Mouse (Mus musculus) layer of hippocampus, adult 18-20 months (tissue): ENCODE results near the gene Erich6b. TPM values are rescaled to one million over a fixed set of nuclear protein-coding genes. Genes with fewer than 3 reads are reported as not detected.

Source experiments
- DNase-seq, 2 experiments: peaks; one replicate each; pipeline ENCODE4 v3.0.0; 2022; ENCODE audit warnings: low spot score in 2 of 2
- long read RNA-seq: library from polyadenylated mRNA; stranded (forward); transcript quantifications from one replicate; pipeline ENCODE4 v2.0.0, GENCODE M21; 2021
- total RNA-seq, 2 experiments: library from RNA; stranded (reverse); gene quantifications; 2 replicates each; pipeline ENCODE4 v1.2.3; 2021

Gene Erich6b
- not detected for total RNA-seq
- long read RNA-seq = 0 reads

DNA sequence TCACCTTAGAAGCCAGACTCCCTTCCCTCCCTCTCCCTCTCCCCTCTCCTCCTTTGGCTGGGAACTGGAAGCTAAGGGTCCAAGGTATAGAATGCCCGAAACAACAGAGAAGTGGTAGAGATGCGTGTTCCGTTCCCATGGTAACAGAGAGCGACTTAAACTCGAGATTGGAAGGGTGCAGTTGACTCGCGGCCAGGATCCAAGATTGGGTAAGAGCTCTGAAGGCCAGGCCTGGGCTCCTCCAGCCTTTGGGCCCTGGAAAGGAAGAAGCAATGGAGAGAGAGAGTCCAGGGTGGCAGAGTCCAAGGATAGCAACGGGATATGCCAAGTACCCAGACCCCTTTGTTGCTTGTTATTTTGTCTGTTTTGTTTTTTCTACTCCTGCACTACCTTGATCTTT lies at the start of gene Erich6b:
Gene Erich6b (plus strand): TSS at position 180 of the 400 bp plus-strand sequence.
- no peak for DNase-seq

DNA sequence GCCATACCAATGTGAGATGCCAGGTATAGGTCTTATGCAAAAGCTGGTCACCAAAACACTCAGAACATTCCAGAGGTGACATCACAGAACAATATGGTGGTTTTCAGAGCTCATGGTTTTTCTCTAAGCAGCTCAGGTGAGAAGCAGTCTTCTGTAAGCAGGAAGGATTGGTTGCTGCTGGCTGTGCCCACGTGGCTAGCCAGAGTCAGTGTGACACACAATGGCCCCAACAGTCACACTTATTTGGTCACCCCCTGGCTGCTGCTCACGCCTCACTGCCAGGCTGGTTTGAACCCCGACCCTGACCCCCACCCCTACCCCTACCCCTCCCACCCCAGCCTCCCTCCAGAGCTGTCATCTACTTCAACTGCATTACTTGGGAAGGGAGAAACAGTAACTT lies 49.1 kb upstream of the Erich6b start, which contains the start of gene Spert:
Gene Spert (minus strand): TSS at position 139 of the 400 bp plus-strand sequence.
- no peak for DNase-seq

DNA sequence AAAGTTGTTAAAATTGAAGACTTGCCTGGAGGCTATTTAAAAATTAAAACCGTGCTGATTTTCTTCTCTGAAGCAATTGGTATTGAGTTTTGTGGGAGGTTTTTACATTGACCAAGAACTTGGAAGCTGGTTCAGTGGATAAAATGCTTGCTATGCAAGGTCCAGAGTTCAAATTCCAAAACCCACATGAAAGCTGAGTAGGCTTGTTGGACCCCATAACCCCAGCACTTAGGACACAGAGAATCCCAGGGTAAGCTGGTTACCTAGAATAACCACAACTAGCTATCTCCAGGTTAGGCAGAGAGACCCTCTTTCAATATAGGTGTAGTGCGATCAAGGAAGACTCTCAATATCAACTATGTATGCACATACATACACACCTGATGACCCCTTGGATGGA lies 32.9 kb upstream of the Erich6b start:
- no peak for DNase-seq

DNA sequence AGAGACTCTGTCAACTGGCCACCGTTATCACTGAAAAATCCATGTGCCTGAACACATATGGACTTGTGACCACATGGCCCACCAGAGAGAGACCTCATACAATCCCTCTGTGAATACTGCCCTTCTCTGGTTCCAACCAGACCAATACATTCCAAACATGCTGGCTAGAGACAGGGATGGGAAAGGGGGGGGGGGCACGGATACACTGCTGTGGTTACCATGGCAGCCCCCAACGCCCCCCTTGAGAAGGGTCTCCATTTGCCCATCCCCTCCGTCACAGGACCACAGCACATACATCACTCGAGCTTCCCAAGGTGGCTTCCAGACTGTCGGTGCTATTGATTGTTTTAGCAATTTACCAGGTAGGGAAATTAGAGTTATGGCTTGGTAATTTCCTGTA lies 25.7 kb upstream of the Erich6b start:
- no peak for DNase-seq

DNA sequence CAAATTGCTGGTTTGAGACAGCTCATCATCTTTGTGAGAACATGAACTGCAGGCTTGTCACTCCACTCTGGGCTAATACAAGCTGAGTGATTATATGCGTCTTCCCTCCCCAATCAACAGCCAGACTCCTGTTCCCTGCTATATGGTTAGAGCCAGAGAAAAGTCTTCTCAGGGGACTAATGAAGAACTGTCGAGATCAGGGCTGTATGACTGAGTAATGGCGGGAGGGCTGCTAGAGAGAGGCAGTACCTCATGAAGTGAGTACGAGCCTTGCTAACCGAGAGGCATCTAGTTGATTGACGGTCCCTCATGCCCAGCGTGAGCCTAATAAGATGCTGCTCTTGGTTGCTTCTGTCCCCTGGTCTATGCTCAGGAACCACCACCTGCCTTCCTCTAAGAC lies 19.1 kb upstream of the Erich6b start:
- DNase-seq = no peak

DNA sequence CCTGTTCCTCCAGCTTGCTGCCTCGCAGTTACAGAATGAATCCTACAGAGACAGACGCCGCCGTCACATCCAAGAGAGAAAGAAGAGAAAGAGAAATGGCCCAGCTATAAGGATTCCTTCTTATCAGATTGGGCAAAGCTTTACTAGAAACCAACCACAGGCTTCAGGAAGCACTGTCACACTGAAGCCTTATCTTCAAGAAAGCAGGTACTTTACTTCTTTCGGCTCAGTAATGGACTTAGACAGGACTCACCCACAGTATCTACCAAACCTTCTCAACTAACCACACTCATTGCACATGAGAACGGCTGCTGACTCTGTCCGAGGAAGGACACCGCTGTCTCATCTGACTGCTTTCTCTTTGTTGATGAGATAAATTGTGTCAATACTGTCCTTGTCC lies 13.2 kb upstream of the Erich6b start:
- DNase-seq = no peak

DNA sequence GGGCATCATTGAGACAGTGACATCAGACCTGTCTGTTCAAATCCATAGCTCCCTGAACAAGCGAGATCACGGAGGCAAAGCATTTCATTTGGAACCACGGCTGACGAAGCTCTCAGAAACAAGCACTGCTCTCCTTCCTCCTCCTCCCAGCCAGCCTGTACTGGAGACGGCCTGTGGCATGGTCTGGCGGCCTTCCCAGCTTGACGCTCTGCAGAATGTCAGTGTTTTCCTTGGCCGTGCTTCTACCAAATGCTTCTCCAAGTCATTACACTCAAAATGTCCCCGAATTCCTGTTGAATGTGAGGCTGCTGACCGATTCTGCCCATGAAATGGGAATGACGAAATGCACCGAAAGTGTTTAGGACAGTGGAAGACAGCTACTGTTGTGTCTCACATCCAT lies 6.7 kb upstream of the Erich6b start:
- peak; percentile 30 to 51 for DNase-seq

DNA sequence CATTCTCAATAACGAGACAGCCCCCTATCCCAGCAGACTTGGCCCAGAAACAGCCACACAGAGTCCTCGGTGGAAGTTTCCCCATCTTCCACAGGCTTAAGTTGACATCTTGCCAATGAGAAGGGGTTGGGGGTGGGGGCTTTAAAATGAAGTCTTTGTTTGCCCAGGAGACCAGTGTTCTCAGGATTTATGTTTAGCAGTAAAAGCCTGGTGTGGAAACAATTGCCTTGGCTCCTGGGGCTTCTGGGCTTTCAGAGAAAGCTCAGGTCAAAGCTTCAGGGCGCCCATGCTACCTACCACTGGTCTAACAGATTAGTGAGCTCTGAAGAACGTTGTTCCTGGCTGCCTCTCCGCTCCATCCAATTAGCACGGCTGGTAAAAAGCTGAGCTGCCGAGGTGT lies 6.0 kb upstream of the Erich6b start:
- no peak for DNase-seq

DNA sequence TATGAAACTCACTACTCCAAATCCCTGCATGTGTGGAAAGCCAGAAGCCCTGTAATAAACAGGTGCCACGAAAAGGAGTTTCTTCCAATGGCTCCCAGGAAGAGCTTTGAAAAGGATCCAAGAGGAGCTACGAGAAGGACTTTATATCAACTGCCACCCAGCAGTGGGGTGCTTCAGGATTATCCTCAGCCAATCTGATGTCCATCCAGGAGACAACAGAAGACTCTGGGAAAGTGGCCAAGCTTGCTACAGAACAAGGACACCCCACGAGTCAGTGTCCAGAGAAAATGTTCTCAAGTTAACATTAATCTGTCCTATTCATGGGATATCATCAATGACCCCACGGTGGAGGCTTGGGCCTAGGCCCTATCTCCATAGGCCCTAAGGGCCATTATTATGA lies 4.4 kb upstream of the Erich6b start:
- no peak for DNase-seq

DNA sequence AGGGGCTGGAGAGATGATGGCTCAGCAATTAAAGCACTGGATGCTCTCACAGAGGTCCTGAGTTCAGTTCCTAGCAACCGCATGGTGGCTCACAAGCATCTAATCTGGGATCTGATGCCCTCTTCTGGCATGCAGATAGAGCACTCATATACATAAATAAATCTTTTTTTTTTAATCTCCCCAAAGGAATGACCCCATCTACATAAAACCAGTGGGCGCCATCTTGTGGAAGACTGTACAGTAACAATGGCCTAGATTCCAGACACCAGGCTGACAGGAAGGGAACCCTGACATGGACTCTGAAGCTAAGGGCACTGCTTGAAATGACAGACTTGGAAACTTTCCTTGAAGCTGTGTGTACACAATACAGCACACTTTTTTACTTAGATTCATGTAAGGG lies 1.2 kb upstream of the Erich6b start:
- peak in 1 of 2 experiments; percentile 25 for DNase-seq

DNA sequence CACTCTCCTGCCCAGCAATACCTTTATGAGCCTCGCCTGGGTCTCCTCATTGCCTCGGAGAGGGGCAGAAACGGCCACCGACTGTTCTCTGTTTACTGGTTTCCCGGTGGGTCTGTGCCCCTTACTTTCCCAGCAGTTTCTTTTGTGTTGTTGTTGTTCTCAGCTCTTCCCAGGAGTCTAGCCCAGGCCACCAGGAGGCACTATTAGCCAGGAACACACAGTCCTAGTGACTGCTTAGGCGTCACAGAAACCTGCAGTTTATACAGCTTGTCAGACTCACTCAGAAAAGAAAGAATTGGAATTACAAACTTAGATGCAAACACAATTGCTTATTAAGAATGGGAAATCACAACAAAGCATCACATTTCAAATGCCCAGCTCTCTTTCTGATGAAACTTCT lies 690 bp upstream of the Erich6b start:
- DNase-seq = no peak

DNA sequence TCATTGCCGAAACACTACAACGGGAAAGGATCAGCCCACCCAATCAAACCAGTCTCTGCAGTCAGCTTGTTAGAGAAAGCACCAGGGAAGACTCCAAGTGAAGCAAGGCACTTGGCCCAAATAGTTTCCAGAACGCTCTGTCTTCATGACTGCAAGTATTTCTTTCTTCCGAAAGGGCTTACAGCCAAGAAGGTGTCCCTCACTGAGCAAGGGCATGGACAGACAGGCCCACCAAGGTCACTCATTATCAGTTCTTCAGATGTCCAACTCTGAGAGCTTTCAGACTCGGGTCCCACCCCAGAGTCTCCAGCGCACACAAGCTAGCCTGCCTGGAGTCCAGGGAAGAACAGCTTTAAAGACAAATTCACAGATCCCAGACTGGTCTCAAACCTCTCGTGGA lies 3.4 kb downstream of the Erich6b start:
- no peak for DNase-seq

DNA sequence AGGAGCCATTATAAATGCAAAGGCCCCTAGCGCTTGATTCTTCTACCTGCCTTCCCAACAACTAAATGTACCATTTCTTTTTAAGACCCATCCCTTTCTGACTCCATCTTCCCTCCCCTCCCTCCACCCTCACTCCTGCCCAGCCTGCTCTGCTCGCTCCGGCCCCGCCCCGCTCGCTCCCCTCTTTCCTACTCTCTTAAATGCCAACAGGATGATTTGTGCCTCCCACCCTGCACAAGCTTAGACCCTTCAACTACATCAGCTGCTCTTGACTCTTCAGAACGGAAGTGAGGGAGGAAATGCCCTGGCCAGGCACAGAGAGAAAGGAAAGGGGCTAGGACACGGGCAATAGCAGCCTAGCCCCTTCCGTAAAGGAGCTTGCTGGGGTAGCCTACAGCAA lies 4.0 kb downstream of the Erich6b start:
- DNase-seq = no peak

DNA sequence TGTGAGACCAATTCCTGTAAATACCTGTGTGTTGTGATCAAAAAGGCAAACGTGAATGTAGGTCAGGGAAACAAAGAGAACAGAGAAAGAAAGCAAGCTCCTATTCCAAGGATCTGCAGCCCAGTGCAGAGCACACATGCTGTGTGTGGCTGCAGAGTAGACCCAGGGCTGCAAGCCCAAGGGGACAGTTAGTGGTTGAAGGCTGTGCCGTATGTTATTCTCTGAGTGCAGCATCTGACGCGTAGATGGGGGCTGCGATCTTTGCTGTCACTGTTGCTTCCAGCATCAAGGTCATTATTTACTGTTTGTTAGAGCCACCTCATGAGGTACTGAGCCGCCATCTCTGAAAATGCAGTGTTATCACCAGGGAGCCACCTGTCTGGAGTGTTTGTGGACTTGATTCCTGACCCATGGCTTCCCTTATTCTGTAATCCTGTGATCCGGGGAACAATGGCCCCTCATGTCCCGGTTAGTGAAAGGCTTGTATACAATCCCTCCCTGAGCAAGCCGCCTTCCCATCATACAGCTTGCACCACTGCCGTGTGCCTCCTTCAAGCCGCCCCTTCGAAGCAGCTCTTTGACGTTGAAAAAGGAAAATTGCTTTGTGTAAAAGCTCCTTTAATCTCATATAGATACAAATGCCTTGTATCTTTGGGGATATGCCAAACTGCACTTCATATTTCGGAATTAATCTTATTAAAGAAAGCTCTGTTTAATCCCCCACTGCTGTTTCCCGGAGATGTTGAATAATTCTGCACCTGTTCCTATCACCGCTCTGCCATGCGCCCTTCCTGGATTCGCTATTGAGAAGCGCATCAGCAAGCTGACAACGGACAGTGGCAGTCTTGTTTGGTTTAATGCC lies 5.1 kb downstream of the Erich6b start:
- no peak for DNase-seq

DNA sequence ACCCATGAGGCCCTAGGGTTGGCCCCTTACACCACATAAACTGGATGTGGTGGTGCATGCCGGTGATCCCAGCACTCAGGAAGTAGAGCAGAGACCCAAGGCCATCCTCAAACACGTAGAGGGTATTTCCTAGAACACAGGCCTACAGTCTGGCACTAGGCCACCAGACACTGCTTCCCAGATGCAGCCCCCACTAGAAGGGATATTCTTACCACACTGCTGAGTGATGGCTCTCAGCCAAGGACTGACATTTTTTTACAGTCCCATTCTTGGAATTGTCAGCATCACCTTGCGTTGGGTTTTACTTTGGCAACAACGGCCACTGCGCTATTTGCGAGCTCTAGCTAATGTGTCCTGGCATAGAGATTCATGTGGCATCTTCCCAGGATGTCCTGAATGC lies 18.9 kb downstream of the Erich6b start:
- DNase-seq = no peak

DNA sequence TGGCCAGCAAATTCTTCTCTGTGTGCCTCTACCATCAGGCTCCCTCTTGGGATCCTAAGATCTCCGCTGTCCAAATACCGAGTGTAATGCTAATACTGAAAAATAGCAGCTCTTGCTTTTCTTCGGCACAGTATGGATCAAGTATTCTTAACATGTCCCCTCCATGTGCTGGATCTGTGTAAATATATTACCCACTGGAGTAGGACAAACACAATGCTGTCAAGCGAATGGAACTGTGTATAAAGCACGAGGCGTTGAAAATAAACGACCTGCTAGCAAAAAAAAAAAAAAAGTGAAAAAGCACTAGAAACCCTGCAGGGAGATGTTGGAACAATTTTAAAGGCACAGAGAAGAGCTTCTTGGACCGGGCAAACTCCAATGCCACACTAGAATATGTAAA lies 19.5 kb downstream of the Erich6b start:
- DNase-seq = no peak

DNA sequence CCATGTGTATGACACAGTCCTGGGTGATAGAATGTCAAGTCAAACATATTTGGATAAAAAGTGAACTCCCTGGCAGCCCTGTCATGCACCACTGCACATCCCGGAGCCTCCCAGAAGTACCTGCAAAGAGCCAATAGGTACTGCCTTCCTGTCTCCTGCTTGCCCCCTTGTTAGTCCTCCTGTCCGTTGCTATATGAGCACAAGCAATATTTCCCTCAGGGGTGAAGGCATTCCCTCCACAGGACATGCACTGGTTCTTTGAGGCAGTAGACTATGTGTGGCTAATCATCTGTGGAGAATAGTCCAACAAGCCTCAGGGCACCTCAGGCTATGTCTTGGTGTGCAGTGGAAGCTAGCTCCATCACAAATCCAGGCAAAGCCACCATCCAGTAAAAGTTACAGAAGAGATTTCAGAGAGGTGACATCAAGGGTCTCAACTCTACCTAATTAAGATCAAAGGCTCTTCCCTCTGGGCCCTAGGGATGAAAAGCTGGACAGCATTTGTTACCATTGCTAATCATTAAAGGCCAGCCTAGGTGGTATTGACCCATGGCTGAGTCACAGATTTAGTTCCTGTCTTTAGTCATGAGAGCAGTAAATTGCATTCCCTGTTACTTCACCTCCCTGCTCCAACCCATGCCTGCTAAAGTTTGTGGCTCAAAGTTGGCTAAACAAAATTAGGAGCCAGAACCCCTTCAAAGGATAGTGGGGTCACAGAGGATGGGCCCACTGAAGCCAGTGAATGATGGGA lies 23.5 kb downstream of the Erich6b start:
- no peak for DNase-seq

DNA sequence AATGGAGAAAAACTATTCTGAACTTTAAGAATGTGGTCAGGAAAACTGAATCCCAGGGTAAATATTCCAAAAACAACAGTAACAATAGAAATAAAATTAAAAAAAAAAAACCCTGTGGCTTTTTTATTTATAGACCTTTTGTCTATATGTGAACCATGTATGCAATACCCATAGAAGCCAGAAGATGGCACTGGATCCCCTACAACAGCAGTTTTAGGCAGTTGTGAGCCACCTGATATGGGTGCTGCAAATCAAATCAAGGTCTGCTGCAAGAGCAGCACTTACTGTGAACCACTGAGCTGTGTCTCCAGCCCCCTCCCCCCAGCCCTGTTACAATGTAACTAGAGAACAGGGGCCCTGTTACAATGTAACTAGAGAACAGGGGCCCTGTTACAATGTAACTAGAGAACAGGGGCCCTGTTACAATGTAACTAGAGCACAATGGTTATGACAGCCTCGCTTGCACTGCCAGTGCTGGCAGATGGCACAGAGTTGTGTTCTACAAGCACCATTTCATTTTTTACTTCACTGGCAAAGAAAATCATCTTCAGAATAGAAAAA lies 27.1 kb downstream of the Erich6b start:
- DNase-seq = peak in 1 of 2 experiments; percentile 3

DNA sequence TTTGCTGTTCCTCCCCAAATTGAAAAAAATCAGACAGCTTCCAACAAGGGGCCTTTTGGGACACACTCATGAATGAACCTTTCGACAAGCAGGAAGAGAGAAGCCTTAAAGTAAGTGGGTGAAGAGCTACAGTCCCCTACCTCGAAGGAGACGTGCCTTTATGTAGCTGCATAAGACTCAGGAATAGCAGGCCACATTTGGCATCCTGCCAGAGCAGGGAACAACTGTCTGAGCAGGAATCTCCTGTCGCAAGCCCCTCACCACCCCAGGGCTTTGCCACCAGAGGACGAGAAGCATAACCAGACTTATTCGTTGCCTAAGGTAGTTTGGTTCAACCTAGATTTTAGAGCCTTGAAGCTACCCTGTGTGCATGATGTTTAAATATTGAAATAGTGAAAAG lies 34.3 kb downstream of the Erich6b start:
- DNase-seq = no peak

DNA sequence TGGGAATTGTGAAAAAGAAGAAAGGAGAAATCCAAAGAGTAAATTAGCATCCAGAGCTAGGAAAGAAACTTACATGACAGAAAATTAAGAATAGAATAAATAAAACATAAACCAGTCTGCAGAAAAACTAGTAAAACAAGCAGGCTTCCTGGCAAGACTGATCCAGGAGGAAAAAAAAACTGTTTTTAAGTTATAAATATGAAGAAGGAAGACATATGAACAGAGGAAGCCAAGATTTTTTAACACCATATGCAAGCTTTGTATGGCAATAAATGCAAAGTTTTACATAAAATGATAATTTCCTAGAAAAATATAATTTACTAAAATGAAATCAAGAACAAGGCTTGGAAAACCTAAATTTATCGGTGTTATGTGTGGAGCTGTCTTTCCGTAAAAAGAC lies 48.4 kb downstream of the Erich6b start:
- DNase-seq = no peak

DNA sequence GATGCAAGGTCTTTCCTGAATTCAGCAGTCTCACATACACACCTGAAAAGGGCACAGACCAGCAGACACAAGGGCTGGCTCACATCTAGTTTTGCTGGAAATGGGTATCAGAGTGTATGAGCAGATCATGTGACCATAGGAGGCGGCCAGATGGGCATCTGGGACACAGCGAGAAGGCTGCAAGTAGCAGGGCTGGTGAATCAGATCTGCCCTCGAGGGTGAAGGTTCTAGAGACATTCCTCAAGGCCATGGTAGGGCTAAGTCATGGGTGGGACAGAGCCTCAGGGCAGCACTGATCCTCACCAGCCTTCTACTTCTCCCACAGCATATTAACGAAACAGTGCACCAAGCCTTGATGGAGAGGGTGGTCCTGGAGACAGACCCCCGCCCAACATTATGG lies 54.0 kb downstream of the Erich6b start:
- DNase-seq = no peak

DNA sequence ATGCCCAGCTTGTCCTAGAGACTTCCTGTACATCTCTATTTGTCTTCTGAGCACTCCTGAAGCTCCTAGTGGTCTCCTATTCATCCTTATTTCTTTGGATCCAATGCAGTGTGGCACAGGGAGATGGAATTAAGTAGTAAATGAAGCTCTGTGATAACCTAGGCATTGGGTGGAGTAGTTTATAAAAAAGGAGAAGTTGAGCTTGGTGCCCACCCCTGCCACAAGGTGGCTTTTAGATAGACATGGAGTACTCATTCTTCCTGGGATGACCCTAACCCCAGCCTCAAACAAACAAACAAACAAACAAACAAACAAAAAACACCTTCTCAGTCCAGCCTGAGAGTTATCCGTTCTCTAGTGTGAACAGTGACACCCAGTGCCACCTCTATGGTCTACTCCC lies 55.9 kb downstream of the Erich6b start:
- no peak for DNase-seq
